Mouse (Mus musculus): Measurements from ENCODE around the gene Ambp. TPM values are rescaled to one million over a fixed set of nuclear protein-coding genes. Genes with fewer than 3 reads are reported as not detected.
A peak's percentile ranks its signal among the peaks of the same experiment; 100 is the strongest.

Gene Ambp
- not detected in 2 replicates for total RNA-seq (2017)

DNA sequence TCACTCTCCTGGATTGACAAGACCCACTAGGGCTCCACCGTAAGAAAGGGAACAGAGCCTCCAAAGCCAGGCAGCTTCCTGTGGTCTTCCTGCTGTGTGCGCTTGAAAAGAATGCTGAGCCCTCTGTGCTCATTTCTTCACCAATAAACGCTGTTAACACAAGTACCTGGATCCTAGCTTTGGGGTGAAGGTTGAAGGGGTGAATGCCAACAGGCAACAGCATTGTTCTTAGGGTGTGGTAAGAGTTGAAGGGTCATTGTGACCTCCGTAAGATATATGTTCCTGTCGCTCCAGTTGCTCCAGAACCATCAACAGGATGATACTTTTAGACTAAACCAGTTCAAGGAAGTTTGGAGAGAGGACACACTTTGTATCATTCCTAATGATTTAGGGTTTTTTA is at the start of gene Ambp:
TSS of gene Ambp (minus strand) at position 101 of the 400 bp plus-strand sequence.
- ATAC-seq (replicated peaks; ENCODE audit: low read depth, poor library complexity, severe bottlenecking), result no peak

DNA sequence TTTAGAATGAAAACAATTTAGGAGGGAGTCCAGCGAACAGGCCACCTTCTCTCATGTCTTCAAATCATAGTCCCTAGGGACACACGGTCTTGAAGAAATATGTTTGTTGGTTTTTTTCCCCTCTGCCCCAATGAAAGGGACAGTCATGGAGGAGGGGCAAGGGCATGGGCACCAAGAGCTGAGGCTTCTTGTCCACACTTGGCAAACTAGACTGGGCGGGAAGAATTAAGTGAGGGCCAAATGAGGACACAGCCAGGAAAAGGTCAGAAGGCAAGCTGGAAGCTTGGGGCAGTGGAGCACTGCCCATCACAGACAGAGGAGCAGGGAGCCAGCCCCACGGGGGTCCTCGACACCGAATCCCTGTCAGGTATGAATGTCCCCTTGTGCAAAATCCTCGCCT is 49.3 kb upstream of the Ambp start:
- no peak for ATAC-seq (replicated peaks; ENCODE audit: low read depth, poor library complexity, severe bottlenecking)

DNA sequence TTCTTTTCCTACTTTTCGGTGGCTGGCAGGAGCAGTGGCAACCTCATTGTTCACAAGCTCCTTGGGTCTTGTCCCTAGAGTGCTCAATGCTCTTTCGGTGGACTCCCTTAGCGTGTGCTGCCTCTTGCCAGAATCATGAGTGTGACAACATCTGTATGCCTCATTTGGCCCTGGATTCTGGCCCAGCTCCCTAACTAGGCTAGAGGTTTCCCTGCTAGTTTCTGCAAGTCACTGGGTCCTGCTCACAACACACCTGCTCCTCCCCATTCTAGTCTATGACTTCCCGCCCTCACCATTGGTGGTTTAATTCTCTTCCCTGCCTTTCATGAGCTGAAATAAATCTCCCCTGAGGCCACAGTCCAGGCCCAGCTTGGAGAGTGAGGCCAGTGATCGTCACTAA is 44.8 kb upstream of the Ambp start:
- ATAC-seq (replicated peaks; ENCODE audit: low read depth, poor library complexity, severe bottlenecking), result no peak

DNA sequence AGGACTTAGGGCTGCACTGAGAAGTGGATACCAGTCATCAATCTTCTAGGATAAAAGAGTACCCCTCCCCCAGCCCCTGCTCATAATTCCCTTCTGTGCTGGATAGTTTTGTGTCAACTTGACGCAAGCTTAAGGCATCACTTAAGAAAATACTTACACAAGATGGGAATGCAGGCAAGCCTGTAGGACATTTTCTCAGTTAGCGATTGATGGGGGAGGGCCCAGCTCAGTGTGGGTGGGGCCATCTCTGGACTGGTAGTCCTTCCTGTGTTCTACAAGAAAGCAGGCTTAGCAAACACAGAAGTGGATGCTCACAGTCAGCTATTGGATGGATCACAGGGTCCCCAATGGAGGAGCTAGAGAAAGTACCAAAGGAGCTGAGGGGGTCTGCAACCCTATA is 39.8 kb upstream of the Ambp start:
- ATAC-seq (replicated peaks; ENCODE audit: low read depth, poor library complexity, severe bottlenecking), result no peak

DNA sequence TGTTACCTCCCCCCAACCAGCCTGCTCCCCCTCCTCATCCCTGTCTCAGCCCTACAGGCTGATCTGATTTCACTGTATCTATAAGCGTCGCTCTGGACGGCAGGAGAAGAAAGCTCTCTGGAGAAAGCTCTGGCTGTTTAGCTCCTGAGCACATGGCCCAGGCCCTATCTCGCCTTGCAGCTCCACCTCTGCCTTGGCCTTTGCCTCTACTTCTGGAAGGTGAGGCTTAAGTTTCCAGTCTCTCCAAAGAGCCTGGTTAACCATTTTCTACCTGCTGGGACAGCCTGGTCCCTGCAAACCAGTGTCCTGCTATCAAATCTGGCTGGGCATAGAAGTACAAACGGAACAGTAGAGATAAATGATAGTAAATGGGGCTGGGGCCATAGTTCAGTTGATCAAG is 37.0 kb upstream of the Ambp start:
- ATAC-seq (replicated peaks; ENCODE audit: low read depth, poor library complexity, severe bottlenecking), result no peak

DNA sequence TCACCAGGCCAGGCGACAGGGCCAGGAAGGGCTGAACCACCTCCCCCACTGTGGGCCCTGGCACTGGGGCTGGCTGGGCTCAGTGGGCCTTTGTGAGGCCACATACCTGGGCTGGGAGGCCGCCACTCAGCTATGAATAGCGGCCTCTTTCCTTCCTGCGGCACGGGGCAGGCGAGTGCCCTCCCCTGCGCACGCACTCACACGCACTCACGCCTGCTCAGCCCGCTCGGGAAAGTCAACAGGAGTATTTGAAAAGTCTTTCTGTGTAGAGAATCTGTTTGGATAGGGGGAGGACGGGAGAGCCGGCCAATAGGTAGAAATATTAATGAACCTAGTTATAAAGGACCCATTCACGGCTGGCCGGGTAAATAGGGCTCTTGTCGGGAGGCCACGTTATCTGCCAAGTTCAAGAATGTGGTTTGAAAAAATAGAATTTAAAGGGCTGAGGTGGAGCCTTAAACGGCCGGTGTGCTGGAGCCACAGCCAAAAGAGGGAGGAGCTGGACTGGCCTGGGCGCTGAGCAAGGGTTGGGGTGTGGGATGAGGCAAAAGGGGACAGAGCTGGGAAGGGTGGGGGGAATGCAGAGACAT is 31.8 kb upstream of the Ambp start:
- ATAC-seq (replicated peaks; ENCODE audit: low read depth, poor library complexity, severe bottlenecking), result no peak; the same call in 1 of the 2 replicates

DNA sequence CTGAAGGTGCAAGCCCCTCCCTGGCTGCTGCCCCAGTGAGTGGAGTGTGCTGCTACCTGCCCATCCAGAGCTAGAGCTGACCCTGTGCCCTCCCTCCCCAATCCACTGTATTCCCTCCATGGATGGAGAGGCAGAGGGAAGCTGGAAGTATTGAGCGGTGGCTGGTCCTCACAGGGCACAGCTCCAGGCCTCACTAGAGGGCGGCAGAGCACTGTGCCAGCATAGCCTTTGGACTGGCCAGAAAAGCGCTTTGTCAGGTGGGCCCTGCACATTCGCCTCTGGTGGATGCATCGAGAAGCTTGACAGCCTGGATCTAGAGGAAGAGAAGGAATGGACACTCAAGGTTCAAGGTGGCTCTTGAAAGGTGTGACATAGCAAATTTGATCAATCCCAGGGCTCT is 27.0 kb upstream of the Ambp start:
- peak; percentile 81 for ATAC-seq (replicated peaks; ENCODE audit: low read depth, poor library complexity, severe bottlenecking)

DNA sequence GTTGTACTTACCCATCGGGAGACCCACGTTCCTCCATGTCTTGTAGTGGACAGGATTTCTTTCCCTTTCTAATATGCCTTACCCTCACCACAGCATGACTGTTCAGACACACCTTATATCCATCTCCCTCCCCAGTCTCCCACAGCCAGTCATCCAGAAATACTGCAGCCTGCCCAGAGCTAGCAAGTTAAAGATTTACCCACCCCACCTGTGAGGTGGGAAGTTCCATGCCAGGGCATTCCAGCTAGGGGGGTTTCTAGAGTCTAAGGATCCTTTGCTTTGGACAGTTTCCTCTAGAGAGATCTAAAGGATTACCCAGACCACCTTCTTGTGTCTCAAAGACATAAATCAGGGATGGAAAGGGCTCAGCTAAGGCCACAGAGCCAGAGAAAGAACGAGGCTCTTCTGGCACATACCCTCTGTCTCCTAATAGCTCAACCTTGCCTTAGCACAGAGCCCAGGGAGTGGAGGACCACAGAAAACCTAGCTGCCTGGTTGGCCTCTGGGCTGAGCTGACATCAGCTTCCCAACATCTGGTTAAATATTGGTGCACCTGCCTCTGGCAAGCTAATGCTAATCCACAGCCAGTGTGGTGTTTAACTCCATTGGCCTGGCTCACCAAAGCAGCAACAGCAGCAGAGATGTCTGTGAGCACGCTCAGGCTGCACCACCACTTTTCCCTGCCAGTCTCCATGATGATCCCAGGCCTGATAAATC is 17.5 kb upstream of the Ambp start, which contains the start of gene Kif12:
TSS of gene Kif12 (minus strand) at position 163 of the 717 bp plus-strand sequence.
- no peak for ATAC-seq (replicated peaks; ENCODE audit: low read depth, poor library complexity, severe bottlenecking)

DNA sequence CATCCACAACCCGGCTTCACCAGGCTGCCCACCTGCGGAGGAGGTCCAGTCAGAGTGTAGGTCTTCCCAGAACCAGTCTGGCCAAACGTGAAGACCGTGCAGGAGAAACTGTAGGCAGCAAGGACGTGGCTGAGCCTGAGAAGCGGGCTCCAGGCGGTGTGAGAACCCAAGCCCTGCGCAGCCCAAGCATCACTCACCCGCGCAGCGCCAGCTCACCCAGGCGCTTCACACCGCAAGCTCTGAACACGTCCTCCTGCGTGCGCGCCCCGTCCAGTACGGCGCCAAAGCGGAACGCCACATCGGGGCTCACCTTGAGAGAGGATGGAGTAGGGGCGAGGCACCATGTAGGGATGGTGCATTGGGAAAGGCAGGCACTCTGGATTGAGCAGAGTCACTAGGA is 16.5 kb upstream of the Ambp start:
- no peak for ATAC-seq (replicated peaks; ENCODE audit: low read depth, poor library complexity, severe bottlenecking)

DNA sequence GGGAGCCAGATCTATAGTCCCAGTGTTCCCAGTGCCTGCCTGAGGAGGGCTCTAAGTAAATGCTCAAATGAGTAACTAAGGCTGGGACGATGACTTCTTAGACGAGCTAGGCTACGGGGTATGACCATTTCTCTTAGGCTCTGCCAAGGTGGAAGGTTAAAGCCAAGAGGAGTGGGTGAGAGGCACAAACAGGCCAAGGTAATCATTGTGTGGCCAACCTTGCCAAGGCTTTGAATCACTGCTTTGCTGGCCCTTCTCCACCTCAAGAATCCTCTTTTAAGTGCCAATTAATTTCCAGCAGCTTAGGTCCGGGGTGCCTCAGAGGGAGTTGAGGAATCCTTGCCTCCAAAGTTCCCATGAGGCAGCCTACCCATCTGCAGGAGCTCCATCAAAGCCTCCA is 15.5 kb upstream of the Ambp start:
- ATAC-seq (replicated peaks; ENCODE audit: low read depth, poor library complexity, severe bottlenecking), result no peak

DNA sequence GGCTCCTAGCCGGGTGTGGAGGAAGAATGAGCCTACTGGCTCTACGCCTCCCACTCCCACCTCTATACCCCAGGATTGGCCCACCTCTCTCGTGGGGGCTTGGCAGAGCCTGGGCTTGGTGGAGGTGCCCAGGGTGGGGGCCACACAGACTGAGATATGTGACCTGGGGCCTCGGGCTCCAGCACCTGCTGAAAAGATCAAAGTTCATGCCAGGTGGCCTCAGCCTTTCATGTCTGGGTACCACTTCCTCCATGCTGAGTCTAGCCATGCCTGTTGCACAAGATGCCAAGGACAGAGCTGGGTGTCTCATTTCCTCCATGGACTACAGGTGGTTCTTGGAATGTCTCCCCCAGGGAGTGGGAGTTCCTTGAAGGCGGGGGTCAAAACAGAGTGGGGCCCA is 11.7 kb upstream of the Ambp start:
- ATAC-seq (replicated peaks; ENCODE audit: low read depth, poor library complexity, severe bottlenecking), result no peak

DNA sequence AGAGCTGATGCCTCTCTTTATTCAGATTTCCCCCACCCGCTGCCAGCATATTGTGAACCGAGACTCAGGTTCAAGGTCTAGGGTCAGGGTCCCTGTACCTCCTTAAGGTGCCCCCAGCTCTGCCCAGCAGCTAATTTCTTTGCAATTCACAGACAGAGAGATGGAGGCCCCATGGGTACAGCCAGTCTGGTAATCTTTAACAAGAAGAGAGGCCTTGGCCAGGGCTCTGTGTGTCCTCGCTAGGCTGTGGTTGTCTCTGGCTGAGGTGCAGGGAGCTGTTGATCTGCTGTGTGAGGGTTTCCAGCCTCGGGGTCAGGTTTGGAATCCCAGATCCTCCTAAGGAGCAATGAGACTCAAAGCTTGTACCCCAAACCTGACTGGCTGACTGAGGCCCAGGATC is 11.0 kb upstream of the Ambp start:
- no peak for ATAC-seq (replicated peaks; ENCODE audit: low read depth, poor library complexity, severe bottlenecking)

DNA sequence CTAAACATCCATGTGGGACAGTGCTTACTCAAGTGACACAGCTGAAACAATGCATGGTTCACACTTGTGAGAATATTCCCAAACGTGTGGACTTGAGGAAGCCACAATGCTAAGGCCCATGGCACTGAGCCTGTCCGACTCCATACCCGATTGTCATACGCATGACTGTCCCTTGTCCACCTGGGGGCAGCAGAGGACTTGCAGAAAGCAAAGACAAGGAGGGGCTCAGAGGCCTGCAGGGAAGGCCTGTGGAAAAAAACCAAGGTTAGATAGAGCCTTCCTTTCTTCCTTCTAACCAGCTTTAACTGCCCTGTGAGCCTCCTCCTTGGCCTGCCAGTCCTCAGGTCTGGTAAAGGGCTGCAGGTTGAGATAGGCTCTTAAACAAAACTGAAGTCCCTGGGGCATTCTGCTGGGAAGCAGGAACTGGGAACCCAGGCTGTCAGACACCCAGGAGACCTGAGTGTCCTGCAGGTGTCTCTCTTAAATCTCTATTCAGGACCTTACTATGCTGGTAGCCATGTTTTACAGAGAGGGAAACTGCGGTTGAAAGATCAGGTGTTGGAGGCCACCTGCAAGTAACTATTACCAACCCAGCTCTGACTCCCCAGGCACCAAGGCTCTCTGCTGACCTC is 4.5 kb upstream of the Ambp start:
- peak; percentile 96 for ATAC-seq (replicated peaks; ENCODE audit: low read depth, poor library complexity, severe bottlenecking)

DNA sequence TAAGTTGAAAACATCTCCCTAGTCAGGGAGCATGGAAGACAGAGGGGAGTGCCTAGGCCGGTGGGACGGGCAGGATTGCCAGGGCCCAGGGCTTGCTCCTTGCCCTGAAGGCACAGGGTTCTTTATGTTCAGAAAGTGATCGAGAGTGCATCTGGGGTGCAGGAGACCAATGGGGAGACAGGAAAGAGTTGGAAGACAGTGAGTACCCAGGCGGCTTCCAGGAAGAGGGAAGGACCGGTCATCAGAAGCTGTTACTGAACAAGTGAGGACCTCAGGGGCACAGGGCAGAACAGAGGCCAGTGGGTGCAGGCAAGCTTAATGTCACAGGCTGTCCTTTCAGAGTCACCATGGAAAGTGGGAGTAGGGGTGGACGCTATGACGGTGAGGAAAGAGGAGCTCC is 3.6 kb upstream of the Ambp start:
- no peak for ATAC-seq (replicated peaks; ENCODE audit: low read depth, poor library complexity, severe bottlenecking)

DNA sequence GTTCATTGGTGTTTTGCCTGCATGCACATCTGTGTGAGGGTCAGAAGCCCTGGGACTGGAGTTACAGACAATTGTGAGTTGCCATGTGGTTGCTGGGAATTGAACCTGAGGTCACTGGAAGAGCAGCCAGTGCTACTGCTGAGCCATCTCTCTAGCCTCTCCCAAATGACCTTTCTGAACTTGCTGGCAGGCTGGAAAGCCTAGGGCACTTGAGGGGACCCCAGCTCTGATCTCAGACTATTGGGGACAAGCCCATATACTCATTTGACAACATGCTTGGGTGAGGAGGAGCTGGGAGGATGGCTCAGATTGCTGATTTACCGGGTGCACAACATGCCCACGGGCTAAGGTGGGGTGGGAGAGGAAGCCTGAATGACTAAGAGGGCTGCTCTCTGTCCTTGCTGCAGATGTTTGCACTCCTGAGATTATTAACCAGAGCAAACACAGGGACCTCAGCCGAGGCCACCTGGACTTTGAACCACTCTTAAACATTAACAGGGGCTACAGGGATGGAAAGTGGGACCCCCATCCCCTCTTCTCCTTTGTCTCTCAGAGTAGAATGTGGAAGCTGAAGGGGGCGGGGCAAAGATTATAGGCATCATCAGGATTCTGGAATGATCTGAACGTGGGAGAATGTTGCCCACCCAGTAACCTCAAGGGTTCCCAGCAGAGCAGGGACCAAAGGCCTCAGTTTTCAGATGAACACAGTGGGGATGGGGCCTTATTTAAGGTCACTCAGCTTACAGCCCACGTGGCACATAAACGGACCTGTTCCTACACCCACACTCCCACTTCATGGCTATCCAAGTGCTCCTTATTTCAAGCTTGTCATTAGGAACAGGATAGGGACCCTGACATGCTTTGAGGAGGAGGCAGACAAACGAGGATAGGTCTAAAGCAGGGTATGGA is 2.4 kb upstream of the Ambp start:
- ATAC-seq (replicated peaks; ENCODE audit: low read depth, poor library complexity, severe bottlenecking), result no peak

DNA sequence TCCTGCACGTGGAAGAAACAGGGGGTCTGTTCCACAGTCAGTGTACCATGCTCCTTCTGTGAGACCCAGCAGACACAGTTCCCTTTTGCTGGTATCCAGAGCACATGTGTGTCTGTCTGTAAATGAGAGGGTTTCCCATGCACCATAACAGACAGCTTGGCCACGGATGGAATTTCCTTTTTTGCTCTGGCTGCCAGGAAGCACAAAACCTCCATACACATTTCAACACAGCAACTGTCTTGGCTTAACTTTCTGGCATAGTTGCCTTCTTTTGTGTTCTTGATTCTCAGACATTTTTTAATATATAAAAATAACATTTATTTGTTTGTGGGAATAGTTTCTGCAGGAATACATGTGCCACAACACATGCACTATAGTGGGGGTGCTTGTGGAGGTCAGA is 997 bp upstream of the Ambp start:
- ATAC-seq (replicated peaks; ENCODE audit: low read depth, poor library complexity, severe bottlenecking), result no peak

DNA sequence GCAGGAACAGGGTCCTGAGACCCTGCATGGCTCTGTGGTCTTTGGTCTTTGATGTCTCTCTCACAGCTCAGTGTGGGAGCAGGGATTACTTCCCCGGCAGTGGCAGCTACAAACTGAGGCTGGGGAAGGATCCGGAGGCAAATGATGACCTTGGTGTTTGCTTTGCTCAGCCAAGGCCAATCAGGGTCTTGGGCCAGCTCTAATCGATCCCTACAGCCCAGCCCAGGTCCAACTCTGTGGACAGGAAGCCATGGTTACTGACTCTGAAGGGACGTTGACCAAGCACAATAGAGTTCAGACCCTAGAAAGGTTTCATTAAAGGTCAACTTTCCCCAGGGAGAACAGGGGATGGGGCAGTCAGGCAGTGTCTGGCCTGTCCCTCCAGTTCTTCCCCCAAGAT is 571 bp downstream of the Ambp start:
- no peak for ATAC-seq (replicated peaks; ENCODE audit: low read depth, poor library complexity, severe bottlenecking)

DNA sequence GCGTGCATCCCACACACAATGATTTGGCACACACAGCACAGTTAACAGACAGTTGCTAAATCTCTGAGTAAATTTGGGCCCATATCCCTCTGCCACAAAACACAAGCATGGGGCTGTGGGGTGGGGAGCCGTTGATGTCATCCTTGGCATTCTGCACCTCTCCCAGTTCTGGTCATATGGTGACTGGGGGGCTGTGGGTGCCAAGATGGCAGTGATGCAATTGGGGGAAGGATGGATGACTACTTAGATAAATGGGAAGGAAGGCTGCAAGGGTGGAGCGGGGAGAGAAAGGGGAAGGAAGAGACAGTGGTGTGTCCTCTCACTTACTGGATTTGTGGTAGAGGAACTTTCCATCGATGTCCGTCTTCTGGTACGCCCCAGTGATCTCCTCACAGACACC is 3.5 kb downstream of the Ambp start:
- ATAC-seq (replicated peaks; ENCODE audit: low read depth, poor library complexity, severe bottlenecking), result peak; percentile 90

DNA sequence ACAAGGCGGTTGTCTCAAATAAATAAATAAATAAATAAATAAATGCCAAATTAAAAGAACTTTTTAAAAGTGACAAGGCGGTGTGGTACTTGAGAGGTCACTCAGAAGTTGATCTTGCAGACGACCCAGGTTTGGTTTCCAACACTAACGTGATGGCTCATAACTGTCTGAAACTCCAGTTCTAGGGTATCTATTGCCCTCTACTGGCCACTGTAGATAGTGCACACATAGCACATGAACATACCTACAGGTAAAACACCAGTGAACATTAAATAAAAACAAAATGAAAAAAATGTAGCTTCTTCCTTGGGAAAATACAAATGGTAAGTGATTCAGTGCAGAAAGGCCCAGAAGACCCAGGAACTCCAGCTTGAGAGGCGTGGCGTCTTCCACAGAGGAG is 7.3 kb downstream of the Ambp start:
- no peak for ATAC-seq (replicated peaks; ENCODE audit: low read depth, poor library complexity, severe bottlenecking)

DNA sequence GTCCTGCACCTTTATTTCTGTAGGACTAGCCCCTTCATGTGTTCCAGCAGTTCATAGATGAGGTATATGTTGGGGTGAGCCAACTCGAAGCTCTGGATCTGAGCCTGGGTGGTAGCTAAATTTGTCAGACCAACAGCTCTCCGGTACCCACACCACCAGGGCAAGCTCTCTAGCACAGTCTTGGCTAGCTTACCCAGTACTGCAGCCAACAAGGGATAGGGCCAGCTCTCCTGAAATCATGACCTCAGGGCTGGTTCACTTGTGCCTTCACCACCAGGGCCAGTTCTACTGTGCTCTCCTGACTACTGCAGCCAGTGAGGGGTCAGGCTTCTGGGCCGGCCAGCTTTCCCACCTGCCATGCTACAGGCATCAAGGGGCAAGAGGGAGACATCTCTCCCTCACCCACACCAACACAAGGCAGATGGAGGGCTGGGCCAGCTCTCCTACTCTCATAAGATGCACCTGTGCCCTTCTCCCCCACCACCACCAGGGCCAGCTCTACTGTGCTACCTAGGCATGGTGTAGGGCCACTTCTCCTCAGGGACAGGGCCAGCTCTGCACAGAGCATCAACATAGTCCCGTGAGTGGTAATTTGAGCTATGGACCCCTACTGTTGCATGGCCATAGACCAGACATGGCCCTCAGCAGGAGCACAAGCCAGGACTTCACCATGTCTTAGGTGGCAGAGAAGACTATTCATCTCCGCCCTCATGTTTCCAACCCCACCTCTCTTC is 24.5 kb downstream of the Ambp start:
- no peak for ATAC-seq (replicated peaks; ENCODE audit: low read depth, poor library complexity, severe bottlenecking)
